In genomic region chr17:29716732-29717445, GRCm38 (mm10) we compare ENCODE assay signal across 7 mouse cellular contexts. TPM values are rescaled to one million over a fixed set of nuclear protein-coding genes. Genes with fewer than 3 reads are reported as not detected.
DNase-seq lines count a peak whose midpoint lies in the region; ATAC-seq lines count a peak whose summit lies in the region.

TSS of gene Ccdc167 (minus strand) at chr17:29717044.

- H3K4me2 ChIP-seq in intestine, embryonic 15.5 days (replicated peaks): peak within 1 kb of the TSS; percentile 81

- intact Hi-C loops in gastrocnemius, postnatal 36 days (cut with DNase I): no loop called here
- intact Hi-C loops in left cerebral cortex, postnatal 25 days (cut with DNase I): loop anchor here (5.0 kb wide), 1 partner anchor 130 kb away; no protein-coding TSS in a partner anchor

- no peaks in the 10 kb centered on the region for H3K36me3 ChIP-seq in intestine, embryonic 15.5 days
- peaks cover 15% of the 10 kb centered on the region; the same call in 1 of the 2 replicates for H3K36me3 ChIP-seq in midbrain, embryonic 10.5 days

- H3K27ac ChIP-seq in intestine, embryonic 15.5 days: no peak within 1 kb of the TSS
- peak within 1 kb of the TSS; percentile 88 for H3K27ac ChIP-seq in midbrain, embryonic 10.5 days (replicated peaks)

- DNase-seq in adrenal gland, adult 2 months: peak; percentile 97
- peak; percentile 97 for DNase-seq in embryo, embryonic 11.5 days (ENCODE audit: low read depth, low spot score)
- peak; percentile 88 to 97 for DNase-seq in gastrocnemius, postnatal 36 days
- peak; percentile 95 to 98 for DNase-seq in left cerebral cortex, postnatal 25 days (ENCODE audit: low spot score in 2 of 2)
- peak; percentile 98 for DNase-seq in midbrain, embryonic 10.5 days (ENCODE audit: low spot score)
- DNase-seq in right cerebral cortex, postnatal 4 days: peak; percentile 95

- H3K9me3 ChIP-seq in intestine, embryonic 15.5 days: 0 out of 2 replicates have a peak, but pooled peaks cover under 1% of the 10 kb centered on the region
- no peaks in the 10 kb centered on the region for H3K9me3 ChIP-seq in midbrain, embryonic 10.5 days (replicated peaks)

- peak within 1 kb of the TSS; percentile 45 for H3K9ac ChIP-seq in intestine, embryonic 15.5 days

- H3K4me1 ChIP-seq in intestine, embryonic 15.5 days (replicated peaks): peaks cover 9% of the 10 kb centered on the region
- peaks cover 16% of the 10 kb centered on the region for H3K4me1 ChIP-seq in midbrain, embryonic 10.5 days

- peak within 1 kb of the TSS; percentile 54 for H3K4me3 ChIP-seq in intestine, embryonic 15.5 days (replicated peaks)
- H3K4me3 ChIP-seq in midbrain, embryonic 10.5 days: peak within 1 kb of the TSS; percentile 59

- WGBS in intestine, embryonic 15.5 days: 4% methylated on average over 41 of the region's 41 CpGs
- WGBS in midbrain, embryonic 10.5 days: 4% methylated on average over 41 of the region's 41 CpGs

- peak; percentile 99 for ATAC-seq in intestine, embryonic 15.5 days

- H3K27me3 ChIP-seq in intestine, embryonic 15.5 days (replicated peaks): no peaks in the 10 kb centered on the region
- 0 out of 2 replicates have a peak, but pooled peaks cover 8% of the 10 kb centered on the region for H3K27me3 ChIP-seq in midbrain, embryonic 10.5 days (ENCODE audit: low read depth, poor library complexity, severe bottlenecking)

RNA-seq across cellular contexts. Expression of gene Ccdc167, which starts in this region (rescaled TPM):
- total RNA-seq in adrenal gland, adult 2 months (2021): 10 to 100 TPM in 1 of 2 experiments, 1 to 10 TPM in 1; 7.5 to 10.4 TPM
- polyA plus RNA-seq in adrenal gland, adult 2 months (2012; rRNA removed): 3.5 and 4.4 TPM in 2 replicates
- total RNA-seq in gastrocnemius, postnatal 36 days (2021): 1 to 10 TPM; 7.0 TPM
- polyA plus RNA-seq in intestine, embryonic 15.5 days (2015; fragmentation: Nextera tagmentation; extraction: Ambion mirVana): 12.2 and 14.0 TPM in 2 replicates
- total RNA-seq in left cerebral cortex, postnatal 25 days (2021): 10 to 100 TPM; 16.2 to 16.9 TPM
- polyA plus RNA-seq in midbrain, embryonic 10.5 days (2016; fragmentation: Nextera tagmentation; extraction: Ambion mirVana): 15.1 and 16.2 TPM in 2 replicates
